Mouse (Mus musculus): ENCODE data around the gene Mpv17l. TPM values are rescaled to one million over a fixed set of nuclear protein-coding genes. Genes with fewer than 3 reads are reported as not detected.
"Not testable (repeated sequence)": the region's sequence is repeated elsewhere in the genome, so short reads cannot be mapped to it uniquely, and the experiment has no call there.

Mpv17l gene
- total and polyA plus RNA-seq, 3 experiments, result 0.51 to 1.3 (median 0.69) TPM

GRCm38 (mm10) chr16:13853886-13854285 lies 49.1 kb upstream of the Mpv17l start:
- dilution Hi-C loops (cut with MboI; ENCODE audit: extremely low pct_ligation_motif_present, extremely low pct_unique_long_range_greater_than_20kb, low sequenced_read_pairs), result no loop called here
- Histone ChIP-seq H3K4me3 (replicated peaks in 1 of 3; ENCODE audit: low read depth in 2 of 3, low read length in 2 of 3, poor library complexity in 1 of 3) (no peak overlapping the region), H3K36me3 (replicated peaks in 1 of 2; ENCODE audit: control insufficient read depth in 1 of 2, insufficient read depth in 1 of 2, low read length in 1 of 2) (peaks cover 29 to 63% of the 10 kb centered on the region in 2 experiments), H3K4me2 (ENCODE audit: insufficient read depth, low read depth, poor library complexity, severe bottlenecking) (no peak overlapping the region), H3K9me3 (replicated peaks; ENCODE audit: low read length) (no peaks in the 10 kb centered on the region), H3K4me1 (ENCODE audit: control insufficient read depth in 1 of 2, insufficient read depth in 2 of 2) (peaks cover 0 to 5% of the 10 kb centered on the region in 2 experiments; a peak in 2 of 4 replicates), H3K27me3 (replicated peaks) (no peaks in the 10 kb centered on the region), H3K79me2 (replicated peaks; ENCODE audit: control insufficient read depth, extremely low read depth, insufficient read depth, poor library complexity, severe bottlenecking) (no peaks in the 10 kb centered on the region), H3K9ac (ENCODE audit: insufficient read depth, low read depth) (no peak overlapping the region), H3K27ac (ENCODE audit: insufficient read depth, low read depth) (no peak overlapping the region)
- no peak for TF ChIP-seq NELFE (IDR thresholded peaks at IDR 0.05; ENCODE audit: low read depth, low read length)
- TF ChIP-seq ZNF384 (IDR thresholded peaks at IDR 0.05; ENCODE audit: low read depth, low read length), result no peak
- TF ChIP-seq ZMIZ1 (IDR thresholded peaks at IDR 0.05; ENCODE audit: low read depth, low read length), result no peak
- in situ Hi-C loops (cut with MboI; ENCODE audit: low pct_ligation_motif_present, low pct_unique_long_range_greater_than_20kb, low sequenced_read_pairs), result no loop called here
- no peak for DNase-seq (ENCODE audit: extremely low read depth)

- H3K4me3 ChIP-seq (replicated peaks in 1 of 3; ENCODE audit: low read depth in 2 of 3, low read length in 2 of 3, poor library complexity in 1 of 3), result no peak overlapping the region
- 0 out of 4 replicates have a peak, but pooled peaks cover 0 to 2% of the 10 kb centered on the region in 2 experiments for H3K4me1 ChIP-seq (ENCODE audit: control insufficient read depth in 1 of 2, insufficient read depth in 2 of 2)
- no peak overlapping the region for H3K4me2 ChIP-seq (ENCODE audit: insufficient read depth, low read depth, poor library complexity, severe bottlenecking)
- H3K9ac ChIP-seq (ENCODE audit: insufficient read depth, low read depth), result no peak overlapping the region
- peaks cover 23 to 65% of the 10 kb centered on the region in 2 experiments for H3K36me3 ChIP-seq (replicated peaks in 1 of 2; ENCODE audit: control insufficient read depth in 1 of 2, insufficient read depth in 1 of 2, low read length in 1 of 2)
- no peaks in the 10 kb centered on the region for H3K27me3 ChIP-seq (replicated peaks)
- in situ Hi-C loops (cut with MboI; ENCODE audit: low pct_ligation_motif_present, low pct_unique_long_range_greater_than_20kb, low sequenced_read_pairs), result no loop called here
- dilution Hi-C loops (cut with MboI; ENCODE audit: extremely low pct_ligation_motif_present, extremely low pct_unique_long_range_greater_than_20kb, low sequenced_read_pairs), result no loop called here
- DNase-seq (ENCODE audit: extremely low read depth), result no peak
- H3K79me2 ChIP-seq (replicated peaks; ENCODE audit: control insufficient read depth, extremely low read depth, insufficient read depth, poor library complexity, severe bottlenecking), result no peaks in the 10 kb centered on the region
- no peak for TF ChIP-seq POLR2A (IDR thresholded peaks at IDR 0.05; ENCODE audit: low read depth, low read length)
- TF ChIP-seq CHD2 (IDR thresholded peaks at IDR 0.05; ENCODE audit: low read length), result no peak
- no peak for TF ChIP-seq TBP (conservative IDR thresholded peaks at IDR 0.05; ENCODE audit: low read depth, low read length)
- TF ChIP-seq USF1 (IDR thresholded peaks at IDR 0.05; ENCODE audit: low read depth, low read length), result no peak
- no peak for TF ChIP-seq ETS1 (conservative IDR thresholded peaks at IDR 0.05; ENCODE audit: low read depth, low read length)
- no peak for TF ChIP-seq ELF1 (IDR thresholded peaks at IDR 0.05; ENCODE audit: low read depth, low read length)
- no peak for TF ChIP-seq NRF1 (IDR thresholded peaks at IDR 0.05; ENCODE audit: low read depth, low read length)
- no peak for TF ChIP-seq GABPA (IDR thresholded peaks at IDR 0.05; ENCODE audit: insufficient replicate concordance, low read depth, low read length)
- no peak for TF ChIP-seq SIN3A (IDR thresholded peaks at IDR 0.05; ENCODE audit: low read length)
- H3K9me3 ChIP-seq (replicated peaks; ENCODE audit: low read length), result no peaks in the 10 kb centered on the region
- no peak overlapping the region for H3K27ac ChIP-seq (ENCODE audit: insufficient read depth, low read depth)
These were observed 36.9 kb upstream of the Mpv17l start for GRCm38 (mm10) chr16:13866076-13866475.

GRCm38 (mm10) chr16:13866616-13867015 lies 36.3 kb upstream of the Mpv17l start:
- H3K9me3 ChIP-seq (replicated peaks; ENCODE audit: low read length), result no peaks in the 10 kb centered on the region
- TF ChIP-seq UBTF (IDR thresholded peaks at IDR 0.05; ENCODE audit: low read depth, low read length), result no peak
- TF ChIP-seq TCF12 (IDR thresholded peaks at IDR 0.05; ENCODE audit: low read depth, low read length), result no peak
- TF ChIP-seq MAFK (IDR thresholded peaks at IDR 0.05; ENCODE audit: insufficient replicate concordance, low read length), result no peak
- TF ChIP-seq POLR2AphosphoS2 (IDR thresholded peaks at IDR 0.05; ENCODE audit: low read depth, low read length), result no peak
- TF ChIP-seq MYC (IDR thresholded peaks at IDR 0.05; ENCODE audit: low read depth, low read length), result no peak
- no peak for TF ChIP-seq RCOR1 (conservative IDR thresholded peaks at IDR 0.05; ENCODE audit: low read depth, low read length)
- no peak for TF ChIP-seq JUND (conservative IDR thresholded peaks at IDR 0.05; ENCODE audit: low read depth, low read length)
- TF ChIP-seq IRF4 (IDR thresholded peaks at IDR 0.05; ENCODE audit: low read depth, low read length), result no peak
- TF ChIP-seq MAZ (IDR thresholded peaks at IDR 0.05; ENCODE audit: low read depth, low read length), result no peak
- H3K36me3 ChIP-seq (replicated peaks in 1 of 2; ENCODE audit: control insufficient read depth in 1 of 2, insufficient read depth in 1 of 2, low read length in 1 of 2), result peaks cover 23 to 64% of the 10 kb centered on the region in 2 experiments
- 0 out of 4 replicates have a peak, but pooled peaks cover 0 to 2% of the 10 kb centered on the region in 2 experiments for H3K4me1 ChIP-seq (ENCODE audit: control insufficient read depth in 1 of 2, insufficient read depth in 2 of 2)
- no peak overlapping the region for H3K9ac ChIP-seq (ENCODE audit: insufficient read depth, low read depth)
- H3K79me2 ChIP-seq (replicated peaks; ENCODE audit: control insufficient read depth, extremely low read depth, insufficient read depth, poor library complexity, severe bottlenecking), result no peaks in the 10 kb centered on the region
- no peak overlapping the region for H3K27ac ChIP-seq (ENCODE audit: insufficient read depth, low read depth)
- no peak for DNase-seq (ENCODE audit: extremely low read depth)
- no peaks in the 10 kb centered on the region for H3K27me3 ChIP-seq (replicated peaks)
- dilution Hi-C loops (cut with MboI; ENCODE audit: extremely low pct_ligation_motif_present, extremely low pct_unique_long_range_greater_than_20kb, low sequenced_read_pairs) (no loop called here), in situ Hi-C loops (cut with MboI; ENCODE audit: low pct_ligation_motif_present, low pct_unique_long_range_greater_than_20kb, low sequenced_read_pairs) (no loop called here)
- no peak overlapping the region for H3K4me3 ChIP-seq (replicated peaks in 1 of 3; ENCODE audit: low read depth in 2 of 3, low read length in 2 of 3, poor library complexity in 1 of 3)
- H3K4me2 ChIP-seq (ENCODE audit: insufficient read depth, low read depth, poor library complexity, severe bottlenecking), result no peak overlapping the region

GRCm38 (mm10) chr16:13867406-13867805 lies 35.6 kb upstream of the Mpv17l start:
- H3K4me2 ChIP-seq (ENCODE audit: insufficient read depth, low read depth, poor library complexity, severe bottlenecking); in situ Hi-C loops (cut with MboI; ENCODE audit: low pct_ligation_motif_present, low pct_unique_long_range_greater_than_20kb, low sequenced_read_pairs); H3K27ac ChIP-seq (ENCODE audit: insufficient read depth, low read depth); H3K4me3 ChIP-seq (replicated peaks in 1 of 3; ENCODE audit: low read depth in 2 of 3, low read length in 2 of 3, poor library complexity in 1 of 3); DNase-seq (ENCODE audit: extremely low read depth); H3K9ac ChIP-seq (ENCODE audit: insufficient read depth, low read depth); H3K79me2 ChIP-seq (replicated peaks; ENCODE audit: control insufficient read depth, extremely low read depth, insufficient read depth, poor library complexity, severe bottlenecking); H3K4me1 ChIP-seq (ENCODE audit: control insufficient read depth in 1 of 2, insufficient read depth in 2 of 2); H3K9me3 ChIP-seq (replicated peaks; ENCODE audit: low read length); H3K27me3 ChIP-seq (replicated peaks); dilution Hi-C loops (cut with MboI; ENCODE audit: extremely low pct_ligation_motif_present, extremely low pct_unique_long_range_greater_than_20kb, low sequenced_read_pairs): not testable (repeated sequence)
- H3K36me3 ChIP-seq (replicated peaks in 1 of 2; ENCODE audit: control insufficient read depth in 1 of 2, insufficient read depth in 1 of 2, low read length in 1 of 2), result peaks cover 29 to 72% of the 10 kb centered on the region in 2 experiments

All from CH12.LX (cell line).